Mouse (Mus musculus) heart, adult 2 months (tissue): ENCODE measurements around the gene Alpk1. TPM values are rescaled to one million over a fixed set of nuclear protein-coding genes. Genes with fewer than 3 reads are reported as not detected.
A peak's percentile ranks its signal among the peaks of the same experiment; 100 is the strongest.

Source experiments
- DNase-seq, 2 experiments: peaks; one replicate each; pipeline ENCODE4 v3.0.0; 2021
- H3K27ac ChIP-seq: fragments of 200-600 bp; 2 replicates; pipeline ENCODE4 v1.8.1; 2022
- H3K27me3 ChIP-seq: fragments of 200-500 bp; 2 replicates; pipeline ENCODE4 v1.6.1; 2012; ENCODE audit warnings: mild to moderate bottlenecking, low read length, inconsistent platforms, mixed read lengths; ENCODE audit not compliant: control insufficient read depth, insufficient read depth
- H3K36me3 ChIP-seq: fragments of 200-500 bp; 2 replicates; pipeline ENCODE4 v1.6.1; 2012; ENCODE audit warnings: low read length, inconsistent platforms; ENCODE audit not compliant: control insufficient read depth, insufficient read depth
- H3K4me1 ChIP-seq: fragments of 200-500 bp; 2 replicates; pipeline ENCODE4 v1.6.1; 2011; ENCODE audit warnings: low read length; ENCODE audit not compliant: control insufficient read depth, insufficient read depth
- H3K4me3 ChIP-seq: fragments of 200-600 bp; 2 replicates; pipeline ENCODE4 v1.8.1; 2022
- H3K79me2 ChIP-seq: fragments of 200-500 bp; replicated peaks from 2 replicates; pipeline ENCODE4 v1.6.1; 2012; ENCODE audit warnings: mild to moderate bottlenecking, inconsistent platforms, low read length, moderate library complexity, mixed read lengths; ENCODE audit not compliant: control insufficient read depth, insufficient read depth
- H3K9ac ChIP-seq: fragments of 200-500 bp; 2 replicates; pipeline ENCODE4 v1.6.1; 2012; ENCODE audit warnings: low read depth, mild to moderate bottlenecking, control low read depth, inconsistent platforms, low read length, mixed read lengths
- CTCF ChIP-seq: fragments of 200-600 bp; IDR thresholded peaks from 2 replicates; pipeline ENCODE4 v1.8.1; 2022; ENCODE audit warnings: antibody characterized with exemption, mild to moderate bottlenecking, moderate library complexity
- EP300 ChIP-seq: fragments of 200-500 bp; IDR thresholded peaks from 2 replicates; pipeline ENCODE4 v1.6.1; 2011; ENCODE audit warnings: low read depth, low read length, control low read depth; ENCODE audit not compliant: insufficient read depth
- POLR2A ChIP-seq: fragments of 200-500 bp; IDR thresholded peaks from 2 replicates; pipeline ENCODE4 v1.6.1; 2011; ENCODE audit warnings: mild to moderate bottlenecking, low read depth, low read length, control low read depth; ENCODE audit not compliant: insufficient read depth
- WGBS: fragments of 180-500 bp; shearing (Covaris S2); methylation state at CpG from one replicate; pipeline ENCODE4 v1.1.7; 2018; 5-methylcytosine and 5-hydroxymethylcytosine counted together
- intact Hi-C: fragments of 180-260 bp; cut with DNase I; formaldehyde crosslinking; loops from one replicate; pipeline ENCODE4 v1.15.1; 2025
- polyA plus RNA-seq: library from polyadenylated mRNA; depleted of rRNA; stranded (reverse); fragments of >200 nt; gene quantifications from 2 replicates; pipeline ENCODE4 v1.2.3, GENCODE M21; 2012
- total RNA-seq, 2 experiments: library from RNA; stranded (reverse); gene quantifications; 2 replicates each; pipeline ENCODE4 v1.2.3; 2021

Gene Alpk1
- total and polyA plus RNA-seq, 3 experiments, result 1.4 to 3.0 (median 2.4) TPM

- H3K4me1 ChIP-seq, result no peaks in the 10 kb centered on the region; the same call in 1 of the 2 replicates
- H3K27me3 ChIP-seq, result peaks cover 35% of the 10 kb centered on the region
- H3K9ac ChIP-seq, result peak within 1 kb of the TSS; percentile 19; the same call in 1 of the 2 replicates
- WGBS, result under 1% methylated on average over 91 of the region's 92 CpGs
- peak within 1 kb of the TSS; percentile 52 for H3K4me3 ChIP-seq
- peak; percentile 26 to 53 for DNase-seq
- intact Hi-C loops, result loop anchor here (10.0 kb wide), 1 partner anchor 1581 kb away; no protein-coding TSS in a partner anchor
- no peaks in the 10 kb centered on the region for H3K79me2 ChIP-seq
- TF ChIP-seq EP300 (no peak), POLR2A (no peak), CTCF (no peak)
- H3K27ac ChIP-seq, result no peak within 1 kb of the TSS
- H3K36me3 ChIP-seq, result no peaks in the 10 kb centered on the region
These were observed 147.0 kb downstream of the Alpk1 start, which contains the start of gene Neurog2 for GRCm38 (mm10) chr3:127633080-127634032. TSS of gene Neurog2 (plus strand) at chr3:127633135.

- no peak overlapping the region for H3K27ac ChIP-seq
- H3K4me1 ChIP-seq, result no peaks in the 10 kb centered on the region; the same call in 1 of the 2 replicates
- no peaks in the 10 kb centered on the region for H3K79me2 ChIP-seq
- peaks cover 38% of the 10 kb centered on the region for H3K27me3 ChIP-seq
- intact Hi-C loops, result loop anchor here (10.0 kb wide), 1 partner anchor 1582 kb away; no protein-coding TSS in a partner anchor
- no peak for TF ChIP-seq POLR2A
- no peak for TF ChIP-seq EP300
- TF ChIP-seq CTCF, result no peak
- peak overlapping the region; percentile 52 for H3K4me3 ChIP-seq
- no peaks in the 10 kb centered on the region for H3K36me3 ChIP-seq
- H3K9ac ChIP-seq, result no peak overlapping the region
- WGBS, result 2% methylated on average over 32 of the region's 32 CpGs
- peak; percentile 19 to 42 for DNase-seq
These were observed 147.8 kb downstream of the Alpk1 start for GRCm38 (mm10) chr3:127632531-127632930.

- 5% methylated on average over 10 of the region's 10 CpGs for WGBS
- TF ChIP-seq POLR2A, result no peak
- no peak for TF ChIP-seq EP300
- no peak for TF ChIP-seq CTCF
- DNase-seq, result peak; percentile 9 to 27
- no peaks in the 10 kb centered on the region; the same call in 1 of the 2 replicates for H3K4me1 ChIP-seq
- H3K27ac ChIP-seq, result no peak overlapping the region
- intact Hi-C loops, result loop anchor here (10.0 kb wide), 1 partner anchor 1583 kb away; no protein-coding TSS in a partner anchor
- H3K79me2 ChIP-seq, result no peaks in the 10 kb centered on the region
- no peak overlapping the region for H3K4me3 ChIP-seq
- H3K36me3 ChIP-seq, result no peaks in the 10 kb centered on the region
- H3K9ac ChIP-seq, result no peak overlapping the region
- peaks cover 42% of the 10 kb centered on the region for H3K27me3 ChIP-seq
These were observed 148.7 kb downstream of the Alpk1 start for GRCm38 (mm10) chr3:127631582-127631981.

- Histone ChIP-seq H3K9ac (no peak overlapping the region), H3K27ac (no peak overlapping the region), H3K27me3 (peaks cover 44% of the 10 kb centered on the region), H3K4me3 (no peak overlapping the region), H3K79me2 (no peaks in the 10 kb centered on the region), H3K4me1 (no peaks in the 10 kb centered on the region; the same call in 1 of the 2 replicates), H3K36me3 (no peaks in the 10 kb centered on the region)
- 17% methylated on average over 17 of the region's 17 CpGs for WGBS
- DNase-seq, result peak; percentile 6 to 18
- TF ChIP-seq EP300, result no peak
- TF ChIP-seq POLR2A, result no peak
- no peak for TF ChIP-seq CTCF
- intact Hi-C loops, result loop anchor here (10.0 kb wide), 1 partner anchor 1584 kb away; no protein-coding TSS in a partner anchor
These were observed 149.5 kb downstream of the Alpk1 start for GRCm38 (mm10) chr3:127630735-127631372.

GRCm38 (mm10) chr3:127630190-127630589 lies 150.1 kb downstream of the Alpk1 start:
- Histone ChIP-seq H3K9ac (no peak overlapping the region), H3K27ac (no peak overlapping the region), H3K4me1 (no peaks in the 10 kb centered on the region; the same call in 1 of the 2 replicates), H3K27me3 (peaks cover 46% of the 10 kb centered on the region), H3K36me3 (no peaks in the 10 kb centered on the region), H3K4me3 (no peak overlapping the region), H3K79me2 (no peaks in the 10 kb centered on the region)
- TF ChIP-seq POLR2A (no peak), CTCF (no peak), EP300 (no peak)
- intact Hi-C loops, result loop anchor here (10.0 kb wide), 1 partner anchor 1585 kb away; no protein-coding TSS in a partner anchor
- no peak for DNase-seq
- WGBS, result 29% methylated on average over 1 of the region's 1 CpGs
